Mouse (Mus musculus) lung, postnatal 0 days (tissue): ENCODE measurements around the gene Cux1. TPM values are rescaled to one million over a fixed set of nuclear protein-coding genes. Genes with fewer than 3 reads are reported as not detected.

Experiments
- ATAC-seq: fragments of 200-750 bp; cut with Nextera tagmentation; 2 replicates; pipeline ENCODE4 v1.8.0; 2017; ENCODE audit warnings: moderate library complexity
- DNase-seq: peaks from one replicate; pipeline ENCODE4 v3.0.0-alpha.2; 2016; ENCODE audit warnings: low spot score
- H3K27ac ChIP-seq: fragments of 300-500 bp; sonication (generic); 2 replicates; pipeline ENCODE4 v1.5.1; 2014; ENCODE audit warnings: antibody characterized with exemption, mild to moderate bottlenecking, low read length, mixed read lengths
- H3K27me3 ChIP-seq: fragments of 300-500 bp; sonication (generic); replicated peaks from 2 replicates; pipeline ENCODE4 v1.6.1; 2014; ENCODE audit warnings: low read length, mixed read lengths; ENCODE audit not compliant: insufficient read depth
- H3K36me3 ChIP-seq: fragments of 300-500 bp; sonication (generic); 2 replicates; pipeline ENCODE4 v1.6.1; 2014; ENCODE audit warnings: low read length, mixed read lengths; ENCODE audit not compliant: insufficient read depth
- H3K4me1 ChIP-seq: fragments of 300-500 bp; sonication (generic); 2 replicates; pipeline ENCODE4 v1.6.1; 2014; ENCODE audit warnings: antibody characterized with exemption, low read depth, low read length, mixed read lengths; ENCODE audit not compliant: insufficient read depth
- H3K4me2 ChIP-seq: fragments of 300-500 bp; sonication (generic); replicated peaks from 2 replicates; pipeline ENCODE4 v1.6.1; 2014; ENCODE audit warnings: low read depth, mild to moderate bottlenecking, low read length, moderate library complexity, mixed read lengths
- H3K4me3 ChIP-seq: fragments of 300-500 bp; sonication (generic); 2 replicates; pipeline ENCODE4 v1.5.1; 2014; ENCODE audit warnings: low read depth, low read length
- H3K9ac ChIP-seq: fragments of 300-500 bp; sonication (generic); replicated peaks from 2 replicates; pipeline ENCODE4 v1.6.1; 2014; ENCODE audit warnings: low read depth, mild to moderate bottlenecking
- H3K9me3 ChIP-seq: fragments of 300-500 bp; sonication (generic); 2 replicates; pipeline ENCODE4 v1.6.1; 2016; ENCODE audit warnings: low read length, mixed read lengths
- CTCF ChIP-seq: IDR thresholded peaks from 2 replicates; pipeline ENCODE4 v1.5.1; 2016; ENCODE audit warnings: antibody characterized with exemption, mild to moderate bottlenecking
- EP300 ChIP-seq: IDR thresholded peaks from 2 replicates; pipeline ENCODE4 v1.6.1; 2016; ENCODE audit warnings: antibody characterized with exemption, mild to moderate bottlenecking, control low read depth
- WGBS: fragments of 180-500 bp; shearing (Covaris S2); extraction: QIAGEN DNeasy Blood & Tissue Kit; methylation state at CpG from one replicate; pipeline ENCODE4 v1.1.7; 2014; 5-methylcytosine and 5-hydroxymethylcytosine counted together
- polyA plus RNA-seq: library from polyadenylated mRNA; unstranded; fragments of >200 nt; fragmentation: Nextera tagmentation; extraction: Ambion mirVana; gene quantifications from 2 replicates; pipeline ENCODE4 v1.2.1, GENCODE M21; 2015

The Cux1 gene
- polyA plus RNA-seq, 1 experiment from 2014 or later: 68.5 TPM

GRCm38 (mm10) chr5:136334051-136334450, 233.2 kb downstream of the Cux1 start:
- no peak for ATAC-seq
- 92% methylated on average over 1 of the region's 1 CpGs for WGBS
- H3K36me3 ChIP-seq: peaks cover 15% of the 10 kb centered on the region; the same call in 1 of the 2 replicates

GRCm38 (mm10) chr5:136332786-136333462, 234.4 kb downstream of the Cux1 start:
- H3K9me3 ChIP-seq: no peaks in the 10 kb centered on the region
- ATAC-seq: no peak
- no peak overlapping the region for H3K9ac ChIP-seq
- TF ChIP-seq CTCF: no peak
- no peak for TF ChIP-seq EP300
- peaks cover 18% of the 10 kb centered on the region; the same call in 1 of the 2 replicates for H3K36me3 ChIP-seq
- no peaks in the 10 kb centered on the region for H3K4me1 ChIP-seq
- no peak overlapping the region for H3K4me2 ChIP-seq
- no peak overlapping the region for H3K27ac ChIP-seq
- WGBS: 90% methylated on average over 11 of the region's 11 CpGs
- H3K27me3 ChIP-seq: no peaks in the 10 kb centered on the region
- no peak for DNase-seq
- no peak overlapping the region for H3K4me3 ChIP-seq

More at GRCm38 (mm10) chr5:136334051-136334450, 233.2 kb downstream of the Cux1 start:
- no peak for TF ChIP-seq EP300
- no peak for TF ChIP-seq CTCF
- Histone ChIP-seq H3K27ac (no peak overlapping the region), H3K4me2 (no peak overlapping the region), H3K9ac (no peak overlapping the region), H3K4me1 (no peaks in the 10 kb centered on the region), H3K9me3 (no peaks in the 10 kb centered on the region), H3K4me3 (no peak overlapping the region), H3K27me3 (no peaks in the 10 kb centered on the region)
- no peak for DNase-seq

GRCm38 (mm10) chr5:136327736-136328135, 239.6 kb downstream of the Cux1 start:
- Histone ChIP-seq H3K4me3 (no peak overlapping the region), H3K27me3 (no peaks in the 10 kb centered on the region), H3K4me1 (no peaks in the 10 kb centered on the region), H3K9me3 (no peaks in the 10 kb centered on the region), H3K27ac (no peak overlapping the region), H3K36me3 (peaks cover 20% of the 10 kb centered on the region), H3K4me2 (no peak overlapping the region), H3K9ac (no peak overlapping the region)
- TF ChIP-seq EP300 (no peak), CTCF (peak; percentile 49)
- WGBS: 93% methylated on average over 2 of the region's 2 CpGs
- DNase-seq (no peak), ATAC-seq (no peak)

- peaks cover 17% of the 10 kb centered on the region for H3K36me3 ChIP-seq
- no peak for DNase-seq
Measured at GRCm38 (mm10) chr5:136326626-136327025, 240.7 kb downstream of the Cux1 start.

GRCm38 (mm10) chr5:136324506-136324905, 242.8 kb downstream of the Cux1 start:
- Histone ChIP-seq H3K4me1 (no peaks in the 10 kb centered on the region), H3K4me2 (no peak overlapping the region), H3K36me3 (peaks cover 27% of the 10 kb centered on the region), H3K27ac (no peak overlapping the region), H3K27me3 (no peaks in the 10 kb centered on the region), H3K4me3 (no peak overlapping the region), H3K9ac (no peak overlapping the region), H3K9me3 (no peaks in the 10 kb centered on the region)
- ATAC-seq (no peak), DNase-seq (no peak)
- TF ChIP-seq EP300 (no peak), CTCF (no peak)
- WGBS: 49% methylated on average over 4 of the region's 4 CpGs

More at GRCm38 (mm10) chr5:136326626-136327025, 240.7 kb downstream of the Cux1 start:
- H3K9me3 ChIP-seq: no peaks in the 10 kb centered on the region
- no peak overlapping the region for H3K9ac ChIP-seq
- H3K4me1 ChIP-seq: no peaks in the 10 kb centered on the region
- TF ChIP-seq EP300: no peak
- no peak overlapping the region for H3K4me3 ChIP-seq
- no peak overlapping the region for H3K27ac ChIP-seq
- no peak for ATAC-seq
- 78% methylated on average over 13 of the region's 13 CpGs for WGBS
- no peak overlapping the region for H3K4me2 ChIP-seq
- H3K27me3 ChIP-seq: no peaks in the 10 kb centered on the region

GRCm38 (mm10) chr5:136321378-136321777, 245.9 kb downstream of the Cux1 start:
- no peak overlapping the region for H3K4me3 ChIP-seq
- H3K9ac ChIP-seq: no peak overlapping the region
- H3K36me3 ChIP-seq: peaks cover 25% of the 10 kb centered on the region
- DNase-seq: no peak
- no peak for ATAC-seq
- TF ChIP-seq EP300: no peak
- peak; percentile 60 for TF ChIP-seq CTCF
- H3K27me3 ChIP-seq: no peaks in the 10 kb centered on the region
- H3K4me2 ChIP-seq: no peak overlapping the region
- no peak overlapping the region for H3K27ac ChIP-seq
- H3K4me1 ChIP-seq: no peaks in the 10 kb centered on the region
- WGBS: 75% methylated on average over 6 of the region's 6 CpGs
- no peaks in the 10 kb centered on the region for H3K9me3 ChIP-seq
